9 mouse cellular contexts compared by ENCODE assay signal in the genomic region with DNA sequence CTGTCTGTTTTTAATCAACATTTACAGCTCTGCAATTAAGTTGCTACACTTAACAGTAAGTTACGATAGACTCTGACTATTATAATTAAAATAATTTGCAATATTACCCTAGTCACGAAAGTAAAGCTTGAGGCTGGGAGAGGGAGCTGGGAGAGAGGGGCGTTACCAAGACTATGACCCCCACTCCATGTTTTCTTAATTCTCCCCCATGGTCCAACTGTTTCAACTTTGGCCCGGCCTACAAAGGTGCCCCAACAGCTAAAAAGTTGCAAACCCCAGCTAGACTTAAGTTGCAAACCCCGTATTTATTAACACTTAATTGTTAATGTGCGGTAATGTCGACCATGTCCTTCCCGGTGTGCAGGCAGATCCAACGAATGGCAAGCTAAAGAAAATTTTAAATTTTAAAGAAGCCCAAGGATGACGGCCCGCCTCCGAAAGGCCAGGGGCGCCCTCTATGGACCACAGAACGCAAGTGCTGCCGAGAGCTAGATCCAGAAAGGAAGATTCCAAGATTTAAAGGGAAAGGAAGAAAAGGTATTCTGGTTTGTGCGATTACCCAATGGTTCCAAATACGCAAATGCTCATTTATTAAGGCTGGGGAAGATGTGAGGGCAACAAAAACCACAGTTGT. TPM values are rescaled to one million over a fixed set of nuclear protein-coding genes. Genes with fewer than 3 reads are reported as not detected.
A peak's percentile ranks its signal among the peaks of the same experiment; 100 is the strongest.
DNase-seq lines count a peak whose midpoint lies in the region; ATAC-seq and TF ChIP-seq lines count a peak whose summit lies in the region.
"Had no signal": no experiment of that assay in that cellular context is flagged by ENCODE, and none has a peak within 500 bp of the region (broad histone marks: within the 10 kb centered on the region; RNA-seq: fewer than 3 reads in every experiment).

No protein-coding gene starts in this region.

- no peak for TF ChIP-seq POLR2A in thymus, adult 2 months (IDR thresholded peaks at IDR 0.05; ENCODE audit: control insufficient read depth, extremely low read depth, insufficient read depth, low read length, poor library complexity)

- peaks cover under 1% of the 10 kb centered on the region; the same call in 1 of the 2 replicates for H3K4me1 ChIP-seq in thymus, adult 2 months (replicated peaks; ENCODE audit: control insufficient read depth, insufficient read depth, low read length)
- H3K4me1 ChIP-seq: liver, embryonic 15.5 days had no signal

- no peaks in the 10 kb centered on the region for H3K36me3 ChIP-seq in thymus, adult 2 months (ENCODE audit: control insufficient read depth, insufficient read depth, low read length)
- H3K36me3 ChIP-seq: liver, embryonic 15.5 days had no signal

- no peak for ATAC-seq in frontal cortex, adult (ENCODE audit: low TSS enrichment)
- ATAC-seq in common myeloid progenitor, adult 5-6 weeks (replicated peaks; ENCODE audit: low read depth, poor library complexity, severe bottlenecking): peak; percentile 62; the same call in 1 of the 2 replicates

- H3K4me3 ChIP-seq in thymus, adult 2 months (ENCODE audit: control insufficient read depth, insufficient read depth, low read length): no peak overlapping the region
- H3K4me3 ChIP-seq: liver, embryonic 15.5 days had no signal

- H3K27ac ChIP-seq in thymus, adult 2 months (ENCODE audit: control insufficient read depth, insufficient read depth, low read length): no peak overlapping the region
- H3K27ac ChIP-seq: liver, embryonic 15.5 days had no signal

- WGBS in thymus, adult 2 months: 31% methylated on average over 17 of the region's 17 CpGs

- no peaks in the 10 kb centered on the region for H3K27me3 ChIP-seq in thymus, adult 2 months (ENCODE audit: control insufficient read depth, insufficient read depth, low read length)

- DNase-seq in frontal cortex, postnatal 25 days (ENCODE audit: low spot score in 2 of 2): peak; percentile 34 to 60
- DNase-seq in thymus, adult 2 months: peak; percentile 26
- DNase-seq in thymus, adult 18-20 months: no peak
- DNase-seq in kidney, postnatal 14 days: peak; percentile 41
- peak; percentile 29 for DNase-seq in lung, postnatal 25 days (ENCODE audit: low spot score)
- DNase-seq in spleen, adult 12 weeks (ENCODE audit: low spot score): no peak

- TF ChIP-seq CTCF in thymus, adult 2 months (IDR thresholded peaks at IDR 0.05; ENCODE audit: borderline replicate concordance, control insufficient read depth, extremely low read depth, insufficient read depth, low read length, poor library complexity): peak; percentile 73; the same call in 1 of the 2 replicates

RNA-seq across cellular contexts. Expression of gene Fndc1, which starts 5.4 kb away (rescaled TPM):
- 3.4 and 4.6 TPM in 2 replicates for polyA plus RNA-seq in thymus, adult 2 months (2012; rRNA removed)
- total RNA-seq in common myeloid progenitor, adult 5-6 weeks (2017): not detected in 2 replicates

Comparison
In these comparisons a context has a peak if more than half of its experiments do, and no peak if none do; other contexts are left out.
1. DNase-seq: peak in frontal cortex, postnatal 25 days (2 of 2), thymus, adult 2 months (single experiment), kidney, postnatal 14 days (single experiment) and lung, postnatal 25 days (single experiment); none in thymus, adult 18-20 months (0 of 2) and spleen, adult 12 weeks (single experiment).